Mouse (Mus musculus): Measurements from ENCODE around the gene Phf1. TPM values are rescaled to one million over a fixed set of nuclear protein-coding genes. Genes with fewer than 3 reads are reported as not detected.

The Phf1 gene
- polyA plus RNA-seq, 1 experiment from 2014 or later, result 2.8 TPM

DNA sequence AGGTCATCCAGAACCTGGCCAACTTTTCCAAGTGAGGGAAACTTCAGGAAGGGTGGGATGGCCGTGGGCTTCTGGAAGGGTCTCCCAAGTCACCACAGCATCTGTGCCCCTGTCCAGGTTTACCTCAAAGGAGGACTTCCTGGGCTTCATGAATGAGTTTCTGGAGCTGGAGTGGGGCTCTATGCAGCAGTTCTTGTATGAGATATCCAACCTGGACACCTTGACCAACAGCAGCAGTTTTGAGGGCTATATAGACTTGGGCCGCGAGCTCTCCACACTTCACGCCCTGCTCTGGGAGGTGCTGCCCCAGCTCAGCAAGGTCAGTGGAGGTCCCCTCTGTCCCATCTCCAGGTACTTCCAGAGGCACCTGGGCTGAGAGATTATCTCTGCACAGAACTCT lies 27.0 kb downstream of the Phf1 start:
- peaks cover 99% of the 10 kb centered on the region for H3K36me3 ChIP-seq (replicated peaks)
- no peak overlapping the region for H3K4me3 ChIP-seq
- H3K4me1 ChIP-seq, result peaks cover 1% of the 10 kb centered on the region; the same call in 1 of the 2 replicates
- no peak for DNase-seq (ENCODE audit: extremely low spot score, low spot score)
- H3K27ac ChIP-seq, result no peak overlapping the region
- H3K27me3 ChIP-seq (ENCODE audit: poor library complexity, severe bottlenecking), result no peaks in the 10 kb centered on the region
- no peaks in the 10 kb centered on the region for H3K9me3 ChIP-seq
- 95% methylated on average over 4 of the region's 4 CpGs for whole genome bisulfite sequencing

DNA sequence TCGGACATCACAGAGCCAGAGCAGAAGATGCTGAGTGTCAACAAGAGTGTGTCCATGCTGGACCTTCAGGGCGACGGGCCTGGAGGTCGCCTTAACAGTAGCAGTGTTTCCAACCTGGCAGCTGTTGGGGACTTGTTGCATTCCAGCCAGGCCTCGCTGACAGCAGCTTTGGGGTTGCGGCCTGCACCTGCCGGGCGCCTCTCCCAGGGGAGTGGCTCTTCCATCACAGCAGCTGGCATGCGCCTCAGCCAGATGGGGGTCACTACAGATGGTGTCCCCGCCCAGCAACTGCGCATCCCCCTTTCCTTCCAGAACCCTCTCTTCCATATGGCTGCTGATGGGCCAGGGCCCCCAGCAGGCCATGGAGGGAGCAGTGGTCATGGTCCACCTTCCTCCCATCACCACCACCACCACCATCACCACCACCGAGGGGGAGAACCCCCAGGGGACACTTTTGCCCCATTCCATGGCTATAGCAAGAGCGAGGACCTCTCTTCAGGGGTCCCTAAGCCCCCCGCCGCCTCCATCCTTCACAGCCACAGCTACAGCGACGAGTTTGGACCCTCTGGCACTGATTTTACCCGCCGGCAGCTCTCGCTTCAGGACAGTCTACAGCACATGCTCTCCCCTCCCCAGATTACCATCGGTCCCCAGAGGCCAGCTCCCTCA lies 28.9 kb downstream of the Phf1 start:
- no peaks in the 10 kb centered on the region for H3K27me3 ChIP-seq (ENCODE audit: poor library complexity, severe bottlenecking)
- H3K9me3 ChIP-seq, result no peaks in the 10 kb centered on the region
- H3K36me3 ChIP-seq (replicated peaks), result peaks cover 99% of the 10 kb centered on the region
- H3K4me1 ChIP-seq, result no peaks in the 10 kb centered on the region
- no peak overlapping the region for H3K27ac ChIP-seq
- 0 out of 2 replicates have a peak overlapping the region, but pooled peaks have one; percentile 1 for H3K4me3 ChIP-seq
- WGBS, result 92% methylated on average over 21 of the region's 21 CpGs
- no peak for DNase-seq (ENCODE audit: extremely low spot score, low spot score)

DNA sequence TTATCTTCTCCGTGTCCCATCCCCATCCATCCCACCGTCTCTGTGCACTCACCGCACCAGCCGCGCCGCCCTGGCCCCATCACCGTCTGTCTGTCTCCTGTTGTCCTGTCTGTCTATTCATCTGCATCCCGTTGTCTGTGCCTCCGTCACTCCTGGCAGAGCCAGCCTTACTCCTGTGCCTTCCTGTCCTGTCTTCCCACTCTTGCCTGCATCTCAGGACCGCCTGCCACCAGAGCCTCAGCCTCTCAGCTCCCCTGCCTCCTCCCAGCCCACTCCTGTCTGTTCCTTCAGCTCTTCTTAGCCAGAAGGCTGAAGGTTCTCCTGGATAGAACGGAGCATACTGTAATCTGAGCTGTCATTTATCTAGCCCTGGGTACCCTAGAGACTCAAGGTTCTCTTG lies 34.1 kb downstream of the Phf1 start:
- Histone ChIP-seq H3K4me3 (no peak overlapping the region), H3K27me3 (ENCODE audit: poor library complexity, severe bottlenecking) (no peaks in the 10 kb centered on the region), H3K9me3 (no peaks in the 10 kb centered on the region), H3K36me3 (replicated peaks) (peaks cover 91% of the 10 kb centered on the region), H3K4me1 (peaks cover 18% of the 10 kb centered on the region), H3K27ac (no peak overlapping the region)
- 90% methylated on average over 11 of the region's 11 CpGs for WGBS
- DNase-seq (ENCODE audit: extremely low spot score, low spot score), result no peak

DNA sequence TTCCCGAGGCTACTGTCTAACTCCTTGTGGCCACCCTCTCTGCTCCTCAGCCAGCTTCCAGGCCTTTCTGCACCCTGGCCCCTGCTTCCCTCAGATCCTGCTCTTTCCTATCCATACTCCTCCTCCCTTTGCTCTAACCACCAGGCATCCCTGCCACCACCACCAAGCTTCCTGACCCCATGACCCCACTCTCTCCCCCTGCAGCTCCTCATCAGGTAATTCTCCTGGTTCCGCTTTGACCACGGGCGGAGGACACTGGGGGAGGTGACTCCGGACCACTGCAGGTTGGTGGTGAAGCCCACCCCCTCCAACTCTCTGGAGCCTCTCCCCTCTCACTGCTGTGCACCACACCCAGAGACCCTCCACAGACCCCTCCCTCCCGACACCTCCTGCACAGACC lies 34.6 kb downstream of the Phf1 start:
- no peak overlapping the region for H3K4me3 ChIP-seq
- 91% methylated on average over 6 of the region's 6 CpGs for WGBS
- no peaks in the 10 kb centered on the region for H3K27me3 ChIP-seq (ENCODE audit: poor library complexity, severe bottlenecking)
- no peaks in the 10 kb centered on the region for H3K9me3 ChIP-seq
- no peak overlapping the region for H3K27ac ChIP-seq
- H3K36me3 ChIP-seq (replicated peaks), result peaks cover 86% of the 10 kb centered on the region
- H3K4me1 ChIP-seq, result peaks cover 22% of the 10 kb centered on the region
- no peak for DNase-seq (ENCODE audit: extremely low spot score, low spot score)

DNA sequence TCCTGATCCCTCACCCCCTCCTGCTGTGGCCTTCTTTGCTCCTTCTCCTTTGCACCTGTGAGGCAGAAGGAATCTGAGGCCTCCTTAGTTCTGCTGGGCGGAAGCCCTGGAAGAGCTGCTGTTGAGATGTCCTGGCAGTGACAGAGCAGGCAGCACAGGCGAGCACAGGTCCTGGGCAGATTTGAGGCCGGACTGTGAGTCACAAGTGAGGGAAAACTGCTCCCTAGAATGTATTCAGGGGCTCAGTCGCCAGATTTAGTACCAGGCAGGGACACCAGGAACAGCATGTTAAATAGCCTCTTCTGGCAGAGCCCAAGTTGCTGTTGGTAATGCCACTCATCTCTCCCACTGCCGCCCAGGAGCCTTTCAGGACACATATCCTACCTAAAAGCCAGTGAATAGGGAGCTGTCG lies 35.4 kb downstream of the Phf1 start:
- Histone ChIP-seq H3K36me3 (replicated peaks) (peaks cover 79% of the 10 kb centered on the region), H3K27me3 (ENCODE audit: poor library complexity, severe bottlenecking) (no peaks in the 10 kb centered on the region), H3K4me3 (no peak overlapping the region), H3K4me1 (peaks cover 22% of the 10 kb centered on the region), H3K27ac (no peak overlapping the region), H3K9me3 (no peaks in the 10 kb centered on the region)
- no peak for DNase-seq (ENCODE audit: extremely low spot score, low spot score)
- WGBS, result 87% methylated on average over 6 of the region's 6 CpGs

DNA sequence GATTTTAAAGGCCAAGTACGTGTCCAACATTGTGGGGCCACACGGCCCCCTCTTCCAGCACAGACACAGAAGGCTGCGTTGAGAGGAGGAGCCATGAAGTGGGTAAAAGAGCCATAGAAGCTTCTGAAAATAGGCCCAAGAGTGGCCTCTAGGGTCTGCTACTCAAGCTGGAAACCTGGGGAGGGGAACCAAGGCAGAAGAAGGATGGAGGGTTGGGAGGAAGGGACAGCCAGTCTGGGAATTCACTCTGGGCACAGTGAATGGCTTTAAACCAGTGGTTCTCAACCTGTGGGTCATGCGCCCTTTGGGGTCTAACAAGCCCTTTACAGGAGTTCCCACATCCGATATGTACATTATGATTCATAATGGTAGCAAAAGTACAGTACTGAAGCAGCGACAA lies 36.4 kb downstream of the Phf1 start:
- H3K4me3 ChIP-seq, result no peak overlapping the region
- H3K27ac ChIP-seq, result no peak overlapping the region
- H3K9me3 ChIP-seq, result no peaks in the 10 kb centered on the region
- no peak for DNase-seq (ENCODE audit: extremely low spot score, low spot score)
- H3K36me3 ChIP-seq (replicated peaks), result peaks cover 72% of the 10 kb centered on the region
- peaks cover 32% of the 10 kb centered on the region for H3K4me1 ChIP-seq
- 87% methylated on average over 6 of the region's 6 CpGs for WGBS
- H3K27me3 ChIP-seq (ENCODE audit: poor library complexity, severe bottlenecking), result no peaks in the 10 kb centered on the region

DNA sequence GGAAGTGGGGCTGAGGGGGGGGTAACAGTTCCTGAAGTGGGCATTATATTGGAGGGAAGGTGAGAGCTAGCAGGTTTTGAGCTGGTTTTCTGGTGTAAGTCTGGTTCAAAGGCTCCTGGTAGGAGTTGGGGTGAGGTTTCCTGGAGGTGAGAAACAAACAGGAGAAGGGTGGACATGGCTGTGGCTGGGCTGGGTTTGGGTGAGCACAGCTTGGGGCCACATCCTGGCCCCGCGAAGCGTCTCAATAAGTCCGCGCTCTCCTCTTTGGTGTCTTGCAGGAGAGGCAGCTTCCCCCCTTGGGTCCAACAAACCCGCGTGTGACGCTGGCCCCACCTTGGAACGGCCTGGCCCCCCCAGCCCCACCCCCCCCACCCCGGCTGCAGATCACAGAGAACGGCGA lies 37.4 kb downstream of the Phf1 start:
- H3K4me3 ChIP-seq, result no peak overlapping the region
- no peak for DNase-seq (ENCODE audit: extremely low spot score, low spot score)
- H3K9me3 ChIP-seq, result no peaks in the 10 kb centered on the region
- H3K27me3 ChIP-seq (ENCODE audit: poor library complexity, severe bottlenecking), result no peaks in the 10 kb centered on the region
- H3K4me1 ChIP-seq, result peaks cover 40% of the 10 kb centered on the region
- WGBS, result 85% methylated on average over 12 of the region's 12 CpGs
- H3K27ac ChIP-seq, result no peak overlapping the region
- peaks cover 72% of the 10 kb centered on the region for H3K36me3 ChIP-seq (replicated peaks)

DNA sequence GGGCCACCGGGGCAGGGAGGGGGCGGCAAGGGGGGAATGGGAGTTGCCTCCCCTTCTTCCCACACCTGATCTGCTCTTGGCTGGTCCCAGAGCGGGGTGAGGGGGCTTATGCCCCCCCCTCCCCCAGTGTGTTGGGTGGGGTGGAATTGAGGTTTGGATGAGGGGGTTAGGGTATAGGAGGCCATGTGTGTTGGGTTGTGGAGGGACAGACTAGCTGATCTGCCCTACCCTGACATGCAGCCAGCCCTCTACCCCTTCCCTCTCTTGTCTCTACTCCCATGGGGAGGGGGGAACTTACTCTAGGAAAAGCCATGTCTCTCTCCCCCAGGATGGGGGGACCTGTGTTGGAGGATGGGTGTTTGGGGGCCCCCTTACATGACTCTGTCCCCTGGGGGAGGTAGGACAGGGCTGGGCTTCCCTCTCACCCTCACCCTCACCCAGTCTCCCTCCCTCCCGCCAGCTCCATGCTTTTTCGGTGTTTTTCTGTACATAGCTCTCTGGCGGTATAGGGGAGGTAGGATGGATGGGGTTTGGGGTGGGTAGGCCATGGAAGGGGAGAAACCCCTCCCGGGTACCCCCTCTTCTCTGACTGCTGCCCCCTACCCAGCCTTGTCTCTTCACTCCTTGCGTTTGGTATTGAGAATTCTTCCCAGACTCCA lies 38.5 kb downstream of the Phf1 start:
- peaks cover 72% of the 10 kb centered on the region for H3K36me3 ChIP-seq (replicated peaks)
- H3K27ac ChIP-seq, result peak overlapping the region; percentile 30; the same call in 1 of the 2 replicates
- 58% methylated on average over 8 of the region's 8 CpGs for WGBS
- no peak for DNase-seq (ENCODE audit: extremely low spot score, low spot score)
- no peaks in the 10 kb centered on the region for H3K9me3 ChIP-seq
- H3K4me1 ChIP-seq, result peaks cover 49% of the 10 kb centered on the region
- peak overlapping the region; percentile 75 for H3K4me3 ChIP-seq
- no peaks in the 10 kb centered on the region for H3K27me3 ChIP-seq (ENCODE audit: poor library complexity, severe bottlenecking)

DNA sequence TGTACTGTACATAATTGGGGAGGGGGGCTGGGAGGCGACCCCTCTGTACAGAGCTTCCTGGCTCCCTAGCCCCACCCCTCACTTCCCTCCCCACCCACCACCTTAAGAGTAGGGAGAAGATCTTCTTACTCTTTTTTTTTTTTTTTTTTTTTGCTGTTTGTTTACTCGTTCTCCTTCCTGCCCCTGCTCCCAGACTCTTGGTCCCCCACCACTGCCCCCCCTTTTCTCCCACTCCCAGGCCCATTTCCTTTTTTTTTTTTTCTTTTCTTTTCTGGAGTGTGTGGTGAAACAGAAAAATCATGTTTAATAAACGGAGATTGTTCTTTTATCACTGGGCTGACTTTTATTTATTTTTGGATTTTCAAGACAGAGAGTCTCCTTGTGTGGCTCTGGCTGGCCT lies 39.3 kb downstream of the Phf1 start:
- Histone ChIP-seq H3K36me3 (replicated peaks) (peaks cover 72% of the 10 kb centered on the region), H3K27ac (peak overlapping the region; percentile 88), H3K4me1 (peaks cover 54% of the 10 kb centered on the region), H3K9me3 (no peaks in the 10 kb centered on the region), H3K27me3 (ENCODE audit: poor library complexity, severe bottlenecking) (no peaks in the 10 kb centered on the region), H3K4me3 (peak overlapping the region; percentile 75)
- no peak for DNase-seq (ENCODE audit: extremely low spot score, low spot score)
- WGBS, result 9% methylated on average over 3 of the region's 3 CpGs

DNA sequence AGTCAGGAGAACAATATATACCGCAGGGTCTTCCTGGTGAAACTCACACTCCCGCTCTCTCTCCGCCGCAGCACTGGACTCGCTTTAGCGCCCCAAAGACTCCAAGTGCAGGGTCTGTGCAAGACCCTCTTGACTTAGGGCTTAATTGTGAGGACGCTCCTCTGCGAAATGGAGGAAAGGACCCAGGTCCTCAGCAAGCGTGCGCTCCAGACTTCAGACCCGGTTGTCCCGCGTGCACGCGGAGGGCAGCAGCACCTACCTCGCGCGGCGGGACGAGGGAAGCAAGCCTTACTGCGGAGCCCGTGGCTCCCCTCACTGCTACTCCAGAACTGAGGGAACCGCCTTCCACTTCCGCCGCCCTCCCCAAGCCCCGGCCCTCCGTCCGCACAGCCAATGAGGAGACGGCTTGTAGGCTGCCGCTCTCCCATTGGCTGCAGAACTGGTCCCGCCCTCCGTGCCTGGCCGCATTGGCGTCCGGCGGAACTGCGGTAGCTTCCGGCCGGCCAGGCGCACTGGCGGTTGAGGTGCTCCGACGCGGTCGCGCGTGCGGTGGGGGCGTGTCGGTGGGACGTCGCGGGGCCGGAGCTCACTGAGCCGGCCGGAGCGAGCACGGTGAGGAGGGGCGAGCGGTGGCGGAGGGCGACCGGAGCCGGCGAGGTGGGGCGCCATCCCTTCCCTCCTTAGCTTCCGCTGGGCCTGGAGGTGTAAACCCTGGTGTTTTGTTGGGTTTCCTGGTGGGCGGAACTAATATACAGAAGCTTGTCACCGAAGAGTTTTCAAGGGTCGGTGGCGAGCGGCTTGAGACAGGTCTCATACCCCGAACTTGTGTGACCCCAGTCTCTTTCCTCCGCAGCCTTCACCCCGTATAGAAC lies 40.1 kb downstream of the Phf1 start, which contains the start of gene Zbtb9:
TSS of gene Zbtb9 (plus strand) at position 465 of the 872 bp plus-strand sequence.
- Histone ChIP-seq H3K4me1 (peaks cover 54% of the 10 kb centered on the region), H3K36me3 (replicated peaks) (peaks cover 72% of the 10 kb centered on the region)

DNA sequence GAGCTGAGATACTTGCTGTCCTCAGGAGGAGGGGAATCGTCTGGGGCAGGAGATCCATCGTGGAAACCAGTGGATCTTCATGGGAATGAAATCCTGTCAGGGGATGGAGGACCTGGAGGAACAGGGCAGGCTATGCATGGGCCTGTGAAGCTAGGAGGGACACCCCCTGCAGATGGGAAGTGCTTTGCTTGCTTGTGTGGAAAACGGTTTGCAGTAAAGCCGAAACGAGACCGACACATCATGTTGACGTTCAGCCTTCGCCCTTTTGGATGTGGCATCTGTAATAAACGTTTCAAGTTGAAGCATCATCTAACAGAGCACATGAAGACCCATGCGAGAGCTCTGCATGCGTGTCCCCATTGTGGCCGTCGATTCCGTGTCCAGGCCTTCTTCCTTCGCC lies 41.7 kb downstream of the Phf1 start:
- no peak for DNase-seq (ENCODE audit: extremely low spot score, low spot score)
- Histone ChIP-seq H3K9me3 (no peaks in the 10 kb centered on the region), H3K27me3 (ENCODE audit: poor library complexity, severe bottlenecking) (no peaks in the 10 kb centered on the region), H3K36me3 (replicated peaks) (peaks cover 72% of the 10 kb centered on the region), H3K4me1 (peaks cover 54% of the 10 kb centered on the region), H3K27ac (no peak overlapping the region), H3K4me3 (peak overlapping the region; percentile 75; the same call in 1 of the 2 replicates)
- WGBS, result 95% methylated on average over 15 of the region's 15 CpGs

More for the DNA sequence above, 40.1 kb downstream of the Phf1 start, which contains the start of gene Zbtb9:
- no peaks in the 10 kb centered on the region for H3K27me3 ChIP-seq (ENCODE audit: poor library complexity, severe bottlenecking)
- under 1% methylated on average over 75 of the region's 75 CpGs for WGBS
- DNase-seq (ENCODE audit: extremely low spot score, low spot score), result peak; percentile 96
- H3K27ac ChIP-seq, result peak within 1 kb of the TSS; percentile 88
- no peaks in the 10 kb centered on the region for H3K9me3 ChIP-seq
- H3K4me3 ChIP-seq, result peak within 1 kb of the TSS; percentile 75

DNA sequence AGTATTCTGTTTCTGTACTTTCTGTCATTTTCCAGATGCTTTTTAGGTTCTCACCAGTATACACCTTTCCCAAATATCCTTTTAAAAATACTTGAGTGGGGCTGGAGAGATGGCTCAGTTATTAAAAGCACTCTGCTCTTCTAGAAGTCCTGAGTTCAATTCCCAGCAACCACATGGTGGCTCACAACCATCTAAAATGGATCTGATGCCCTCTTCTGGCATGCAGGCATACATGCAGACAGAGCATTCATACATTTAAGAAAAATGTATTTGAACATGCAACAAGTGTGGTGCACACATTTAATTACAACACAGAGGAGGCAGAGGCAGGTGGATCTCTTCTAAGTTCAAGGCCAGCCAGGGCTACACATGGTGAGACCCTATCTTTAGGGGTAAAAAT lies 42.6 kb downstream of the Phf1 start:
- Histone ChIP-seq H3K36me3 (replicated peaks) (peaks cover 73% of the 10 kb centered on the region), H3K27me3 (ENCODE audit: poor library complexity, severe bottlenecking) (no peaks in the 10 kb centered on the region), H3K4me3 (no peak overlapping the region), H3K4me1 (peaks cover 51% of the 10 kb centered on the region), H3K27ac (no peak overlapping the region), H3K9me3 (no peaks in the 10 kb centered on the region)
- no peak for DNase-seq (ENCODE audit: extremely low spot score, low spot score)

All from forebrain, embryonic 10.5 days (tissue).